Mouse (Mus musculus) stomach, postnatal 0 days (tissue): ENCODE data around the gene Gtf2ird2.

ENCODE experiments used
- CTCF ChIP-seq: IDR thresholded peaks from 2 replicates; pipeline ENCODE4 v1.5.1; 2016; ENCODE audit warnings: antibody characterized with exemption, low read depth, mild to moderate bottlenecking, moderate library complexity
- EP300 ChIP-seq: optimal IDR thresholded peaks from 2 replicates; pipeline ENCODE3; 2016; ENCODE audit warnings: antibody characterized with exemption

GRCm38 (mm10) chr5:134266404-134266803 lies 82.6 kb downstream of the Gtf2ird2 start:
- TF ChIP-seq CTCF (no peak), EP300 (no peak)
